Mouse (Mus musculus): Measurements from ENCODE around the gene Bmf.
"Not testable (repeated sequence)": the region's sequence is repeated elsewhere in the genome, so short reads cannot be mapped to it uniquely, and the experiment has no call there.

Bmf gene

DNA sequence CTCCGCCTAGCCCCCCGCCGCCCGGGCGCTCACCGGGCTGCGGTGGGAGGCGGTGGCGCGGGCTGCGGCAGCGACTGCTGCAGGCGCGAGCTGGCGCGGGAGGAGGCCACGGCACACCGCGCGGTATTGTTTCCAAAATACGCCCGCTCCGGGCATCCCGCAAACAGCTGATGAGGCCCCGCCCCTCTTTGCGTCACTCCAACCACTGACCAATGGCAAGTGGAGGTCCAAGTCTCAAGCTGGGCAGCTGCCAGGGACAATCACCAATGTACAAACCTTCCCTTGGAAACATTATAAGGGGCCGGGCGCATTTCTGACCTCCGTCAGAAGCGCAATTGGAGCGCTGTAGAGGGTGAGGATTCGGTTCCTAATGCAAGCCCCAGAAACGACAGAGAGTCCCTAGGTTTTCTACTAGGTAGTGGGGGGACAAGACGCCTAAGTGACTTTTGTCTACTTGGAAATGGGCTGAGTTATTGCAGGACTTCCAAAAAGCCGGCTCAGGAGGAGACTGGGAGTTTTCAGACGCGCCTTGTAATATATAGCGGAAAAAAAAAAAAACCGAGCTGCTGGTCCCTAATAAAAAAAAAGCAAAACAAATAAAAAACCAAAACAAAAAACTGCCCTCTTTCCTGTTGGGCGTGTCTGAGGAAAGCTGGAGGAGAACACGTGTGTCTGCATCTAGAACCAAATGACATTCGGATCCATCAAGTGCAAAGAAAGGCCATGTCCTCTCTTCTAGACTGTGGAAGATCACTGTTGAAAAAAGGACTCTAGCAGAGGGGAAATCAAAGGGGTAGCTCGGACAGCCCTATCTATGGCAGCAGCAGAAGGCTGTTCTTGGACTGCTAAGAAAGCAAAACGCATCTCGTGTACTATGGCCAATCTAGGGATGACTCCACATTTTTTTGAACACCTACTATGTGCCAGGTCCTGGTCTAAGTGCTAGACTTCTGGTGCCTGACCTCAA, at the start of gene Bmf:
Gene Bmf (minus strand): TSS at position 181 of the 967 bp plus-strand sequence.
- peak; percentile 87 to 90 for DNase-seq (ENCODE audit: low spot score in 2 of 2)

DNA sequence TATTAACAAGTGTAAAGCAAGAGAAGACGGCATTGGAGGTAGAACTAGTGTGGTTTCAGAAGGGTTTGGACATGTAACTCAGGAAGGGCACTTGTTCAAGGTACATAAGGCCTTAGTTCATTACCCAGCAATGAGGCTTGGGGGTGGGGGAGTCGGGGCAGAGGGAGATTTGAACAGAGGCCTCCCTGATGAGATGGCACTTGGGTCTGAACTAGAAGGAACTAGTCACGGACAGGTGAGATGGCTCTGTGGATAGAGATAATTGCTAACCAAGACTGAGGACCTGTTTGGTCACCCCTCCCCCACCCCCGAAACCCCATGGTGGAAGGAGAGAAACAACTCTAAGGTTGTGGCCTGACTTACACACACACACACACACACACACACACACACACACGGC, 49.6 kb upstream of the Bmf start:
- DNase-seq (ENCODE audit: low spot score in 2 of 2) = no peak

DNA sequence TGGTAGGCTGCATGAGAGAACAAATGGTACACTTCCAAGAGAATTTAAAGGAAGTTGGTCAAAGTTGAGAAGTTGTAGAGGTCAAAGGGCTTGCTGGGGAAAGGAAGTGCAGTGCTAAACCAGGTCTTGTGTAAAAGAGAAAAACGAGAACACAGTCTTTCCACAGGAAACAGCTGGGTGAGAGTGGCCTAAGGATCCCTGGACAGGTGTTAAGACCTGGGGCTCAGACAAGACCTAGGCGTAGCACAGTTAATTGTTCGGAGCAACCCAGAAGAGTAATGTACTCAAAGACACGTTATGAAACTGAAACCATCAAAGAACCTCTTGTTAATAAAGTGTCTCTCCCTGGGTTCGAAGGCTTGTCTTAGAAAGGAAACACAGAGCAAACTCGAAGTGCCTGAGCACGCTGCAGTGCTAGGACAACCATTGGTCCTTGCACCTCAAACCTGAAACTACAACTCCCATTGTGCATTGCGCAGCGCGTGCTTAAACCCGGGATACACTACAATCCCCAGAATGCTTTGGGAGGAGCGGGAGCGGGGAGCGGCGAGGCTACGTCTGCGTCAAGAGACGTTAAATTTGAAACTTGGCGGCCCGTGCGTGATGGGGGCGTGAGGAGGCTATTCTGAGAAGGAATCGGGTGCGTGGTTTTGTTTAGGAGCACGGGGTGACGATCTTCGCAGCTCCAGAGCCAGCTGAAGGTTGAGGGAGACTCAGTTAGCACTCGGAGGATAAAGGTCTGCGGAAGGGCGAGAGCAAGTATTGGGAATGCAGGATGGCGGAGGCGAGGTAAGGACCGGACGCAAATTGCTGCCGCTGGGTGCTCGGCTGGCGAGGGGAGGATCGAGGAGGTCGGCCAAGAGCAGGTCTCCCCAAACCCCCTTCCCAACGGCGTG, 48.4 kb upstream of the Bmf start, which contains the start of gene Bub1b:
Gene Bub1b (plus strand): TSS at position 539 of the 896 bp plus-strand sequence.
- peak; percentile 68 to 72 for DNase-seq (ENCODE audit: low spot score in 2 of 2)

DNA sequence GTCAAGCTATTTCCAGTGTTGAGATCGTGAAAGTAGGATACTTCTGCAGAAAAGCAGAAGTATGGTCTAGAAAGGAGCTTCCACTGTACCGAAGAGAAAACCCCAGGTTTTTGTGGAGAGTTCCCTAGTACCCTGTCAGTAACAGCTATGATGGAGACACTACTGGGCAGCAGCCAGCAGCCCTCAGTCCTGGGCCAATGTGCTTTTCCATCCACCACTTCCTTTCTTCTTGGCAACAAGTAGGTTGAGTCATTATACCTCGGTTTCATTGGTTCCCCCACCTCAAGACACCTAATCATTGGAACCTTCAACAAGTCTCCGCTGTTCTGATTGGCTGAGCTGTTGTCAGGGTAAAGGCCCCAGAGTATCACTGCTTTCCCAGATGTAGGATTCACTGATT, 41.6 kb upstream of the Bmf start:
- DNase-seq (ENCODE audit: low spot score in 2 of 2) = no peak

DNA sequence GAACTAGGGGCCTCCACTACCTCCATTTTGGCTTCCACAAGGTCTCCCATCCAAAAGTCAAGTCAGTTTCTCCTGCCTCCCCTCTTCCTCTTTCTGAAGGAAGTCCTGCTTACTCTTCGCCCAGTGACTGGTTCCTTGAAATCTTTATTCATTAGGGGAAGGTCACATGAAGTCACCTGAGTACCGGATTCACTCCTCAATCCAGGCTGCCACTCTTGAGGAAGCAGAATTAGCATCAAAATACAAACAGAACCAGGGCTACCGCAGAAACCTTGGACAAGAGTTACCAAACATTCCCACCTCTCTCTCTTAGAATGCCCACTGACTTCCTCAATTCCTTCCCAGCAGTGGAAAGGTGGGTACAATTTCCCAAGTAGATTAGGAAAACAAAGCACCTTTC, 38.2 kb upstream of the Bmf start:
- DNase-seq (ENCODE audit: low spot score in 2 of 2) = no peak

DNA sequence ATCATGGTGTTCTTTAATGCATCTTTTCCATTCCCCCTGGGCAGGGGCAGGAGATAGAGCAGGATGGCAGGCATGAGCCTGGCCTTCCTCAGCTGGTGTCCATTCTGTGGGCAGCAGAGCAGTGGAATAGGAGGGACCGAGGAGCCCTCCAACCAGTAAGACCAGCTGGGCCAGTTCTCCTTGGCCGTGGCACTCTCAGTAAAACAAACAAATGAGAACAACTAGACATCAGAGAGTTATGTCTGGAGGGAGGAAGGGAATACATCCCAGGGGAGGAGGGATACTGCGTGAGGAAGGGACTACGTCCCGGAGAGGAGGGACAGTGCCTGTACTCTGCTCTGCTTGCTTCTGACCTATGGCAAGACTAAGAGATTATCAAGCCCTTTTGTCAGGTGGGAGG, 36.5 kb upstream of the Bmf start:
- no peak for DNase-seq (ENCODE audit: low spot score in 2 of 2)

DNA sequence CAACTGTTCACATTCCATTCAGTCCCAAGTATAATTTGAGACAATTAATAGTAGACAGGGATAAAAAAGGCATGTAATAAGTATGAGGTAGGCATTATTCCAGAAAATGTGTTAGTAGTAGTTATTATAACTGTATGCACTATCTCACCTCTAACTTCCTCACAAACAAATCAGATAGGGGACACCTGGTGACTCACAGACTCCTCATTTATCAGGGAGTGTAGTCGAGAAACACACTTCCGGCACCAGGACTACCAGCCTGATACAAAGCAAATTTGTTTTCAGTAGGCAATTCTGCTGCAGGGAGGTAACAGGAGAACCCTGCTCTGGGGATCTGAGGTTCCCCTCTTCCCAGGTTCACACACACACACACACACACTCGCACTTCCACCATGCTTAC, 23.6 kb upstream of the Bmf start:
- DNase-seq (ENCODE audit: low spot score in 2 of 2) = no peak

DNA sequence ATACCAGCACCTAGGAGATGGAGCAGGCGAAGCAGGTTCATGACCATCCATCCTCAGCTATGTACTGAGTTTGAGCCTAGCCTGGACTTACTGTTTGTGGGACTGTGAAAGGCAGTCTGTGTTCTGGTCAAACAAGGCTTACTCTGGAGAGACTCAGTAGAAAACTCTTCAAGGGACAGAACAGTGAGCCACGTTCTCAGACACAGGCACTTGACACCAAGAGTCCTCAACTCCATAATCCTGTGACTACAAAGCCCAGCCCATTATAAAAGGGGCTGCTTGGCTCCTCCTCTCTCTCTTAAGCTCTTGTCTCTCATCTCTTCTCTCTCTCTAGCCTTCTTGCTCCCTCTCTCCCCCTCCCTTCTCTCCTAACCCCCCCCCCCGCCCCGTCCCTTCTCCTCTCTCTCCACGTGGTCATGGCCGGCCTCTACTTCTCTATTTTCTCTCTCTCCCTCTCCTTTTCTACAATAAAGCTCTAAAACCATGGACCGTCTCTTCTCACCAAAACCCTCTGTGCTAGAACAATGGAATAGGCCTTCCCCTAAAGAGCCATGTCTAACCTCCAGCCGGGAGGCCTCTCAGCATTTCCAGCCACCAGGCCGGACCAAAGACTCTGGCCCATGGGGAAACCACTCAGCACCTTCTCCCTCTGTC, 22.8 kb upstream of the Bmf start:
- no peak for DNase-seq (ENCODE audit: low spot score in 2 of 2)

DNA sequence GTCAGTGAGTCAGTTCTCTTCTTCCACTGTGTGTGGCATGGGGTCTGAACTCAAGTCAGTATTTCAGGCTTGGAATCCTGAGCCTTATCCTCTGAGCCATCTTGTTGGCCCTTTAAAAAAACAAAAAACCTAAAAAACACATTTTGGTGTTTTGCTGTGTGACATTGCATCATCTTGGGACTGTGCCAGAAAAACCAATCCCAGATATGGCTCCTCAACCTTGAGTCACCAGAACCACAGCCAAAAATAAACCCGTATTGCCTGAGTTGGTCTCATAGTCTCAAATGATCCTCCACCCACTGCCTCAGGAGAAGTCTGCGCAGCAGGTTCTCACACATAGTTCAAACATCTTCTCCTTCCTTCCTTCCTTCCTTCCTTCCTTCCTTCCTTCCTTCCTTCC, 21.5 kb upstream of the Bmf start:
- no peak for DNase-seq (ENCODE audit: low spot score in 2 of 2)

DNA sequence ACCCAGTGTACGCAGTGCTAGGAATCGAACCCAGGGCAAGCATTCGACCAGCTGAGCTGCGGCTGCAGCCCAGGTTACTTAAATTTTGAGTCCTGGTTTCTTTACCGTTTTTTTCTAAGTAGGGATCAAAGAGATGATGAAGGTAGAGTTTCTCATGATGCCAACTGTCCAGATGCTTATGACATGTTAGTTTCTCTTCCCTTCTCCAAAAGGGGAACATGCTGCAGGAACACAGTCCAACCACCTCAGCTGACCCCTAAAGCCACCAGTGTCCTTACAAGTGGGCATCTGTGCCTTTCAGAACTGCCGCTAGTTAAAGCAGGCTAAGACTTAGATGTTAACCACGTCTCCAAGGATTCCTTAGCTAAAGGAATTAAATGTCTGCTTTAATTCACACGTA, 17.7 kb upstream of the Bmf start:
- DNase-seq (ENCODE audit: low spot score in 2 of 2) = no peak

DNA sequence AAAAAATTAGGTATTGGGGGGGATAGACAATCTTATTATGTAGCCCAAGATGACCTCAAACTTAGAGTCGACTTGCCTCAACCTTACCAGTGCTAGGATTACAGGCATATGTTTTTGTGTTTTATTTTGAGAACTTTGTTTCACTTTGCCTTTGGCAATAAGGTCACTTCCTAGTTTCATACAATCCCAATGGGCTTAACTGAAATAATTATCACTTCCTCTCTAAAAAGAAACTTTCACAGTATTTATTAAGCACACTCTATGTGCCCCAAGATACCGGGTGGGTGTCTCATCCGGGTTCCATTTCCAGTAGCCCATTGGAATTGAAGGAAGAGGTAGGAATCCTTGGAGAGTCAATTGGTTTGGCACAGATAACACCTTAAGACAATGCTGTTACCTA, 12.9 kb upstream of the Bmf start:
- no peak for DNase-seq (ENCODE audit: low spot score in 2 of 2)

DNA sequence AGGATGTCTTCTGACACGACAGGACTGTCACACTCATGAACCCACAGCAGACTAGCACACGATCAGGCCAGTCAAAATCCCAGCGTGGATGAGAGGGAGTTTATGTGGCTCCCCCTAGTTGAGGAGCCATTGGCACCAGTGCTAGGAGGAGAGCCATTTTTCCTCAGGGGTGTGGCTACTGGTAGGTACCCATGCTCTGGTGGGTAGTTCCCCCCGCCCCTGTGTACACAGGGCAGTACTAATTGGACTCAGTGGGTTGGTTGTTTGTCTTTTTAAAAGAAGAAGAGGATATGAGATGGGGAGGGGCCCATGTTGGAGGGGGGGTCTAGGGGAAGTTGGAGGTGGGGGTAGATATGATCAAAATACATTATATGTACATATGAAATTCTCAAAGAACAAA, 12.5 kb upstream of the Bmf start:
- no peak for DNase-seq (ENCODE audit: low spot score in 2 of 2)

DNA sequence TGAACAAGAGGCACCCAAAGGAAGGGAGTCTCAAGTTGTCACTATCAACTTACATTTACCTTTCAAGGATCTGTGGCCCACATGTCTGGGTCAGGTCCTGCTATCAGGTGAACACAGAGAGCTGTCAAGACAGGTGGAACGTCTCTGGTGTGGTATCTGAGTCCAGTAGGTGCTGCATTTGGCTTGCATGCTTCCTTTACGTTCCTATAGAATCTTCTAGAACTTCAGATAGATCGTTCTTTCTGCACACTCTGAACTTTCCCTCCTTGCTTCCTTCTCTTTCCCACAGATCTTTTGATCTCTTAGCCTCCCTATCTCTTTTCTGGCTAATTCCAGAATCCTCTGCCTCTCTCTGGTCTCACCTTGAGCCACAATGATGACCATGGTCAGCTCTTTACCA, 8.9 kb upstream of the Bmf start:
- no peak for DNase-seq (ENCODE audit: low spot score in 2 of 2)

DNA sequence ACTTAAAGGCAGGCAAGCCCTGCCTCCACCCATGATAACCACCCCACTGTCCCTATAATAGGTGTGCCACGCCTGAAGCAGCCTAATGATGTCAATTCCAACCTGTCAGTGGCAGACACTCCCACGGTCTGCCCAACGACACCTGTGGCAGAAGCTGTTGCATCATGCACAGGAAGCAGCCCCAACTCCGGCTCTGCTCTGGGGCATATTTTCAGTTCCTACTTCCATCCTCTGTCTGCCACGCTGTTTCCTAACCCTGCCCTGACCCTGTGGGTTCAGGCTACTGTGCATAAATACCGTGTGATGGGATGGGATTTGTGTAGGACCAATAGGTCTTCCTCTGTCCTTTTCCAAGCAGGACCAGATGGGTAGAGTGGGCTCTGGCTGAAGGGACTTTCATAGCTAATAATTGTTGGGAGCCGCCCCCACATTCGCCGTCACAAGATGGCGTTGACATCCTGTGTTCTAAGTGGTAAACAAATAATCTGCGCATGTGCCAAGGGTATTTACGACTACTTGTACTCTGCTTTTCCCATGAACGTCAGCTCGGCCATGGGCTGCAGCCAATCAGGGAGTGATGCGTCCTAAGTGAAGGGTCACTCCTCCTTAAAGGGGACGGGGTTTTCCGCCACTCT, 5.0 kb upstream of the Bmf start:
- not testable (repeated sequence) for DNase-seq (ENCODE audit: low spot score in 2 of 2)

DNA sequence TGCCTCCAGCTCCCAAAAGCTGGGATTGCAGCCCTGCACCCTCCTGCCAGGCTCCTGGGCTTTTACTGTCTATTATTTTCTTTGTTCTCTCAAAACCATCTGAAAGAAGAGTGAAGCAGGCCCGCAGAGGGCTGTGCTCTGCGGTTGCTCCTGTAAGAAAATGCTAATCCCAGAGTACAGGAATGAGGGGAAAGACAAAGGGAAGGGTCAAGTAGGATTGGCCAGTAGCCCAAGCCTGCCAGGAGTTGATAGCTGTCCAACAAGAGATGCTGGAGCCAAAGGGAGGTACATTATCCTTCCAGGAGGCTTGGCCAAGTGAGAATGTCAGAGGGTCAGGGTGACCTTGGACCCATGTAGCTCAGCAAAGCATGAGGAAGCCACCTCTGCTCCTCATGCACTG, 2.1 kb upstream of the Bmf start:
- no peak for DNase-seq (ENCODE audit: low spot score in 2 of 2)

DNA sequence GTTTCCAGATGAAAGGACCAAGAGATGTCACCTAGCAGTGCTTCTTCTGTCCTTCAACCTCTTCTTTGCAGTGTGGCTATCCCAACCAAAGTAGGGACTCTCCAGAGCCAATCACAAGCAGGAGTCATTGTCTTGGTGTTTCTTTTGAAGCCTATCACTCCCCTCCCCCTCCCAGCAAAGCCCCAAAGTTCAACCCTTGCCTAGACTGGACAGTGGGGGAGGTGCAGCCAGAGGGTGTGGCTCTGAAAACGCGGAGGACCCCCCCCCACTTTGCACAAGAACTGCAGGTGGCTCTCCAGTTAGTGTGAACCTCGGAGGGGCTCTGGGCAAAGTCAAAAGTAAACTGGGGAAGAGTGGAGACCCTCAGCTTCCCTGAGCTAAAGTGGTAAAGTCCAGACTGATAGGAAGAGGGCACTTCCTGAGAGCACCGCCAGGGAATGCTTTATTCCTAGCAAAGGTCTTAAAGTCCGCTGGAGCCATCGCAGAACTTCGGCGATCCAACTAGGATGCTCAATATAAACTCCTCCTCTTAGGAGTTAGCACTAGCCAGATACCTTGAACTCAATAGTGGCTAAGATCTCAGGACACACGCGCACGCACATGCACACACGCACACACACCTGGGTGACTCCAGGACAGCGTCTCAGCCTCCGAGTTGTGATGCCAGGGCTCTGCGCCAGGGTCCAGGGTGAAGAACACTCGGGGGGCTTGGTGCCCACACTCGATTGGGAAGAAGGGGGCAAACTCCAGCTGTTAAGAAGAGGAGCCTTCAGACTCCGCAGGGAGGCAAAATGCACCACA, 866 bp downstream of the Bmf start:
- DNase-seq (ENCODE audit: low spot score in 2 of 2) = no peak

DNA sequence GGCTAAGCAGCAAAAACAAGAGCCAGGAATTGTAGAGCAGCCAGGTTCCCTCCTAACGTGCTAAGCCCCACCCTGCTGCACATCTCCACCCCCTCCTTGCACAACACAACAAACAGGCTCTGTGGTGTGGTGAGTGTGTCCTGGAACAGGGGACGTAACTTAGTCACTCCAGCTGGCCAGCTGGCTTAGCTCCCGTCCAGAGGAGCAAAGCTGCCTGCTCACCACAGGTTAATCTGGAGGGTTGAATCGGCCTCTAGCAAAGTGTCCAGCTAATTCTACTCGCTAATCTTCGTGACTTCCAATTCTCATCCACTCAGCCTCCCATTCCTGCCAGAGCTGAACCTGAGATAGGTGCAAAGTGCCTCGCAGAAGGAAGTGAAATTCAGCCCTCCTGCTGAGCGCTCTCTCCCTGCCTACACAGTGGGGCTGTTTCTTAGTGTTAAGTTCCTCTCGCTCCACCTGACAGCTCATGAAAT, 1.9 kb downstream of the Bmf start:
- DNase-seq (ENCODE audit: low spot score in 2 of 2) = no peak

DNA sequence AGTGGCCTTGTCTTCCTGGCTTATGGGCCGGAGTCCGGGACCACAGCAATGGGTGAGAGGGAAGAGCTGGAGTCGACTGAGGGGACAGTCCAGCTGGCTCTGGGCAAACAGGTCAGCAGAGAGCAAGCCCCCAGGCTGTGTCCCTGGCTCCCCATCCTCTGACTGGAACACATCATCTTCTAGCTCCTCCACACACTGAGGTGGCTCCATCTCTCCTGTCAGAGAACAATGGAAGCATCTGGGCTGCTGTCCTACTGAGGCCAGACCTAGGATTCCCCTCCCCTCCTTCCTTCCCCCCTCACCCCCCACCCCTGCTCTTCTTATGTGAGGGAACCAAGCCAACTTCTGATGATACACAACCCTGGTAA, 2.7 kb downstream of the Bmf start:
- DNase-seq (ENCODE audit: low spot score in 2 of 2) = no peak

DNA sequence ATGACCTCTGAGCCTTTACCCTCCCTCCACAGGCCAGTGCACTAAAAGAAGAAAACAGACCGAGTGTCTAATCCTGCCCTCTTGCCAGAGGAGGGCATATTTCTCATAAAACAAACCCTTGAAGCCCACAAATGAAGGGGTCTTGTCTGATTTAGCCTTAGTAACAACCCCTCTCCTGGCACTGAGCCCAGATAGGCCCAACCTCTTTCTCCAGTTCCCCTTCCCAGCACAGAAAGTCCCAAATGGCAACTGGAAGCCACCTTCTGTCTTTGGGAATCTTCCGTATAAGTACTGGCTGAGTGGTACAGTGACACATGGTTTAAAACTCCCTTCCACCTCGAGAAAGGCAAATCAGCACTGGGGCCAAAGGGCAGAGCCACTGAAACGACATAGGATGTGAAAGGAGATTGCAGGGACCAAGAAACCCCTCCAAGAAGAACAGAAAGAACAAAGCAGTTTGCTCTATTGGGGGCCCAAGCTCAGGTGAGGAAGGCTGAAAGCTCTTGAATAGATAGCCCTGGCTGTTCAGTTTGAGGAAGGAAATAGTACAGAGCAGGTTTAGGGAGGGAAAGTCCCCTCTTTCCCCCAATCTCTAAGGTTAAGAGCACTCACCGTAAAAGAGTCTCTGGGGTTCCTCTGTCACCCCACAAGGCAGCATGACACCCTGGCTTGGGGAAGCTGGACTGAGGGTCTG, 3.2 kb downstream of the Bmf start:
- no peak for DNase-seq (ENCODE audit: low spot score in 2 of 2)

Measured in frontal cortex, postnatal 25 days (tissue).